Mouse (Mus musculus): ENCODE results near the gene Vmn1r35. TPM values are rescaled to one million over a fixed set of nuclear protein-coding genes. Genes with fewer than 3 reads are reported as not detected.
"Not testable (repeated sequence)": the region's sequence is repeated elsewhere in the genome, so short reads cannot be mapped to it uniquely, and the experiment has no call there.

Vmn1r35 gene
- total RNA-seq (2021), result not detected
- long read RNA-seq, experiment 1, result 0 reads
- long read RNA-seq, experiment 2, result 0 reads

- no peak for DNase-seq (ENCODE audit: low spot score in 2 of 2)
Measured at GRCm38 (mm10) chr6:66685806-66686205, at the start of gene Vmn1r35. Vmn1r35 (minus strand) TSS chr6:66685906.

- DNase-seq (ENCODE audit: low spot score in 2 of 2), result not testable (repeated sequence)
Measured at GRCm38 (mm10) chr6:66729082-66729481, 43.4 kb upstream of the Vmn1r35 start, which contains the start of gene Vmn1r37. Vmn1r37 (plus strand) TSS chr6:66729382.

GRCm38 (mm10) chr6:66719068-66719467 lies 33.4 kb upstream of the Vmn1r35 start, which contains the start of gene Vmn1r36:
Vmn1r36 (minus strand) TSS chr6:66719168.
- DNase-seq (ENCODE audit: low spot score in 2 of 2), result not testable (repeated sequence)

- DNase-seq (ENCODE audit: low spot score in 2 of 2), result no peak
Measured at GRCm38 (mm10) chr6:66713854-66714253, 28.1 kb upstream of the Vmn1r35 start.

- DNase-seq (ENCODE audit: low spot score in 2 of 2), result no peak
Measured at GRCm38 (mm10) chr6:66708901-66709300, 23.2 kb upstream of the Vmn1r35 start.

GRCm38 (mm10) chr6:66643779-66644178 lies 41.9 kb downstream of the Vmn1r35 start, which contains the start of gene Vmn1r34:
Vmn1r34 (minus strand) TSS chr6:66643879.
- DNase-seq (ENCODE audit: low spot score in 2 of 2), result no peak

Other genes starting within 250 kb of the Vmn1r35 start
- 1 to 10 TPM; 8.9 to 9.2 TPM for gene Mad2l1, start 150.5 kb downstream of the Vmn1r35 start, total RNA-seq (2021)
- gene Vmn1r32, start 125.8 kb downstream of the Vmn1r35 start, total RNA-seq (2021), result not detected
- not detected for gene Vmn1r33, start 67.6 kb downstream of the Vmn1r35 start, total RNA-seq (2021)
- not detected for gene Vmn1r34, start 42.0 kb downstream of the Vmn1r35 start, total RNA-seq (2021)
- gene Vmn1r36, start 33.3 kb upstream of the Vmn1r35 start, total RNA-seq (2021), result not detected
- not detected for gene Vmn1r37, start 43.5 kb upstream of the Vmn1r35 start, total RNA-seq (2021)
- not detected for gene Vmn1r38, start 96.7 kb upstream of the Vmn1r35 start, total RNA-seq (2021)
- gene Vmn1r39, start 124.7 kb upstream of the Vmn1r35 start, total RNA-seq (2021), result not detected
- 10 to 100 TPM; 52.5 to 63.1 TPM for gene Gng12, start 210.5 kb upstream of the Vmn1r35 start, total RNA-seq (2021)

Data from left cerebral cortex, adult 18-20 months (tissue).